Mouse (Mus musculus): Measurements from ENCODE around the gene Tax1bp3.

GRCm38 (mm10) chr11:73207621-73208020, 30.7 kb downstream of the Tax1bp3 start:
- TF ChIP-seq POLR2A (IDR thresholded peaks at IDR 0.05; ENCODE audit: insufficient read depth, low read length) (no peak), CTCF (IDR thresholded peaks at IDR 0.05; ENCODE audit: low read depth, low read length) (no peak)

Data from ES-Bruce4 (cell line).